Mouse (Mus musculus) cerebellum, adult 2 months (tissue): ENCODE results near the gene Nmi. TPM values are rescaled to one million over a fixed set of nuclear protein-coding genes. Genes with fewer than 3 reads are reported as not detected.

Source experiments
- DNase-seq, 2 experiments: peaks; one replicate each; pipeline ENCODE4 v3.0.0; 2021
- H3K27ac ChIP-seq: fragments of 200-500 bp; 2 replicates; pipeline ENCODE4 v1.5.1; 2012; ENCODE audit warnings: low read length, control low read depth, inconsistent platforms; ENCODE audit not compliant: insufficient read depth
- H3K27me3 ChIP-seq: fragments of 200-500 bp; 2 replicates; pipeline ENCODE4 v1.6.1; 2012; ENCODE audit warnings: inconsistent platforms, mild to moderate bottlenecking, low read length, moderate library complexity; ENCODE audit not compliant: control insufficient read depth, insufficient read depth
- H3K4me1 ChIP-seq: fragments of 200-500 bp; 2 replicates; pipeline ENCODE4 v1.6.1; 2011; ENCODE audit warnings: low read length; ENCODE audit not compliant: control insufficient read depth, insufficient read depth
- H3K4me3 ChIP-seq: fragments of 200-500 bp; replicated peaks from 2 replicates; pipeline ENCODE3; 2011; ENCODE audit warnings: mild to moderate bottlenecking, low read depth, low read length, control low read depth; ENCODE audit not compliant: insufficient read depth
- CTCF ChIP-seq: fragments of 200-500 bp; IDR thresholded peaks from 2 replicates; pipeline ENCODE4 v1.5.1; 2011; ENCODE audit warnings: low read depth, mild to moderate bottlenecking, control low read depth, low read length, moderate library complexity, borderline replicate concordance; ENCODE audit not compliant: insufficient read depth
- POLR2A ChIP-seq: fragments of 200-500 bp; IDR thresholded peaks from 2 replicates; pipeline ENCODE4 v1.6.1; 2011; ENCODE audit warnings: low read length, control low read depth, borderline replicate concordance; ENCODE audit not compliant: insufficient read depth
- WGBS: fragments of 180-500 bp; shearing (Covaris S2); methylation state at CpG from one replicate; pipeline ENCODE4 v1.1.7; 2018; 5-methylcytosine and 5-hydroxymethylcytosine counted together
- polyA plus RNA-seq: library from polyadenylated mRNA; depleted of rRNA; stranded (reverse); fragments of >200 nt; gene quantifications from 2 replicates; pipeline ENCODE4 v1.2.3, GENCODE M21; 2012

The Nmi gene
- polyA plus RNA-seq, 1 experiment = 6.7 TPM

DNA sequence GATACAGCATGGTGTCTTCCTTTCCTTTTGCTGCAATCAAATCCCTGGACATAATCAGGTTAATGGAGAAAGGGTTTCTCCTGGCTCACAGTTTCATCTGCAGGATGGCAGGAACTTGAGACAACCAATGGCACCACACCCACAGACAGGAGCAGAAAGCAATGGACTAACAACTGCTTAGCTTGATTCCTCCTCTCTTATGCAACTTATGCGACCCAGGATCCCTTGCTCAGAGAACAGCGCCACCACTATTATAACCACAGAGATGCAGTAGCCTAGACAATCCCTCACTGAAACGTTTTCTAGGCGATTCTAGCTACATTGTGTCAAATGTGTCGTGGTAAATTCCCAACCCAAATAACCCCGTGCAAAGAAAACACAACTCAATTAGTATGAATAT lies 36.3 kb downstream of the Nmi start:
- no peak overlapping the region for H3K27ac ChIP-seq
- DNase-seq = no peak
- H3K27me3 ChIP-seq = no peaks in the 10 kb centered on the region
- peaks cover 4% of the 10 kb centered on the region; the same call in 1 of the 2 replicates for H3K4me1 ChIP-seq
- 85% methylated on average over 6 of the region's 6 CpGs for WGBS
- no peak for TF ChIP-seq POLR2A
- TF ChIP-seq CTCF = no peak
- no peak overlapping the region for H3K4me3 ChIP-seq

DNA sequence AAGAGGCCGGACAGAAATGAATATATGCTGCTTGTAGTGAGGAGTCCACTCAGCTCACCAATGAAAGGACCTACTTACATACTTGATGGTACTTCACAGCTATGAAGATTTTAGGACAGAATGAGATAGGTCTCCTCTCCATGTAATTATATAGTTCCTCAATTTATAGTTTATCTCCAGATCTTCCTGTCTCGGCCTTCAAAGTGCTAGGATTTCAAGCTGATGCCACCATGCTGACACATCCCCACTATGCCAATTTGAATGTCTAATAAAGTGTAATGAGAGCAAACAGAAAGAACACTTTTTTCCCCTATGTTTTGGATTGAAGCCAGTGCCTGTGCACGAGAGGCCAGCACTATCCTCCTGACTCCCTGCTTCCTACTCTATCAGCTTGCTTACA lies 36.7 kb downstream of the Nmi start:
- 81% methylated on average over 3 of the region's 3 CpGs for WGBS

DNA sequence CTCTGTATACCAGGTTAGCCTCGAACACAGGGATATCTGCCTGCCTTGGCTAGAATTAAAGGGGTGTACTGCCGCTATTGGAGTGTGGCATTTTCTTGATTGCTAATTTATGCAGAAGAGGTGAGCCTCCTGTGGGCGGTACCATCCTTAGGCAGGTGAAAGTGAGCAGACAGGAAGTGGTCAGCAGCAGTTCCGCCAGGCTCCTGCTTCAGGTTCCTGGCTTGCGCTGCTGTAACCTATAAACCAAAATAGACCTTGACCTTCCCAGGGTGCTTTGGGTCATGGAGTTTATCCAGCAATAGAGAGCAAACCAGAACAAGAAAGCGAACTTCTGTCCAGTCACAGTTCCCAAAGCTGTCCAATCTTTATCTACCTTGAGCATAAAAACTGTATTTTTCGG lies 37.4 kb downstream of the Nmi start:
- no peak overlapping the region for H3K4me3 ChIP-seq
- TF ChIP-seq CTCF = no peak
- TF ChIP-seq POLR2A = no peak
- H3K27me3 ChIP-seq = no peaks in the 10 kb centered on the region

More for the DNA sequence above, 36.7 kb downstream of the Nmi start:
- Histone ChIP-seq H3K4me1 (peaks cover 4% of the 10 kb centered on the region; the same call in 1 of the 2 replicates), H3K27ac (no peak overlapping the region), H3K27me3 (no peaks in the 10 kb centered on the region), H3K4me3 (no peak overlapping the region)
- no peak for DNase-seq
- no peak for TF ChIP-seq POLR2A
- TF ChIP-seq CTCF = no peak

DNA sequence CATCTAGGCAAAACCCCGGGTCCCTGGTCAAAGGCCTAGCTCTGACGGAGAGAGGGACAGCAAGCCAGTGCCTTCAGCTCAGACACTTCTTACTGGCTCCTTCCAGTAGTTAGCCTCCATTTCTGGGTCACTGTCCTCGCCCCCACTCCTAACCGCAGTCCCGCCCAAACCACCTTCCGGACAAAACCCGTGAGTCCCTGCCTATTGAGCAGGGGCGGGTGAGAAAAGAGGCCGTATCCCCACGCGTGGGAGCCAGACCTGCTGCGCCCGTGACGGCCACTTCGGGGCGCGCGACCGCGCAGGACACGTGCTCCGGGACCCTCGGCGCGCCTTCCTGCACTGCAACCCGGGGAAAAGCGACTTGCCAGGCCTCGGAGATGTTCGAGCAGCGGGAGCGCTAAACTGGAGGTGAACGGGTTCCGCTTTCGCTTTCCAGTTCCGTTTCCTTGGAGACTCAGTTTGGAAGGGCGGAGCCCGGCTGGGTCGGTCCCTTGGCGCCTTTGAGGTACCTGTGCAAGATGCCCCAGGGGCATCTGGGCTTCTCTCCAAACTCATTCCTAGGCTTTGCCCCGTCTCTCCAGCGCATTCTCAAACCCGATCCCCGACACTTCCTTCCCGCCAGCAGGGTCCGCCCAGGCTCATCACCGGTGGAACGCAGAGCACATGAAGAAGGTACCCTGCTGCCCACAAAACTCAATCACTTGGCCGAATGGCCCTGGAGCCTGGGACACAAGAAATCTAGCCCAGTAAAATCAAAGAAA lies 38.5 kb downstream of the Nmi start, which contains the start of gene Rbm43:
Rbm43 (minus strand) TSS at position 590 of the 761 bp plus-strand sequence.
- peak; percentile 80 to 85 for DNase-seq
- no peaks in the 10 kb centered on the region for H3K27me3 ChIP-seq
- under 1% methylated on average over 48 of the region's 48 CpGs for WGBS
- peaks cover 4% of the 10 kb centered on the region; the same call in 1 of the 2 replicates for H3K4me1 ChIP-seq
- TF ChIP-seq CTCF (peak; percentile 42; the same call in 1 of the 2 replicates), POLR2A (0 out of 2 replicates have a peak, but pooled peaks have one; percentile 36)
- H3K27ac ChIP-seq = peak within 1 kb of the TSS; percentile 6
- H3K4me3 ChIP-seq = peak within 1 kb of the TSS; percentile 86

More for the DNA sequence above, 37.4 kb downstream of the Nmi start:
- no peak for DNase-seq
- WGBS = 98% methylated on average over 7 of the region's 7 CpGs
- no peak overlapping the region for H3K27ac ChIP-seq
- H3K4me1 ChIP-seq = peaks cover 4% of the 10 kb centered on the region; the same call in 1 of the 2 replicates

DNA sequence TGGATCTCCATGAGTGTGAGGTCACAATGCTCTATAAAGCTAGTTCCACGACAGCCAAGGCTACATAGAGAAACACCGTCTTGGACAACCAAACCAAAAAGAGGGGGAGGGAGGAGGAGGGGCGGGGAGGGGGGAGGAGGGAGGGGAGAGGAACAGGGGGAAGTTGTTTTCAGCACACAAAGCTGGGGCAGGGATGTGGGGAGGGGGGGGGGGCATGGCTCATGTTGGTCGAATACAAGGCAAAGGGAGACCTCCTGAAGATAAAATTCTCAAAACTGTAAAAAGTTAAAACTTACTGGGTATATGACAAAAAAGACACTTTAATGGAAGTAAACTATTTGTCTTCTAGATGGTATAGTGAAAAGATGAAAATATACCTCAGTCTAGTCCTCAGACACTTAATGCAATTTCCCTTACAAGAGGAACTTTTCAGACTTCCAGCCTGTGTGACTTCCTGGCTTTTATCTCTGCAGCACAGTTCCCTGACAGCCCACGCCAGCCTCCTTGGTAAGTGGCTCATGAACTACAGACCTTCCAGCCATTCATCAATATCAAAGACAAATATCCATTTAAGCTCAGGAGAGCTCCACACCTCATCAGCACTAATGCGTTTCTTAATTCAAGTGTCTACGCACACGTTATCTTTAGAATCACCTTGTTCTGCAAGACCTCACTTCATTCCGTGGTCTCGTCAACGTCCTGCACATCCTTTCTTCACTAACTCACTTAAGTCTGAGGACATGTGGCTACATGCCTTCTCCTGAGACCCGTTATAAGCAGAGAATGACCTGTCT lies 39.8 kb downstream of the Nmi start:
- no peak for TF ChIP-seq CTCF
- TF ChIP-seq POLR2A = no peak
- 77% methylated on average over 12 of the region's 12 CpGs for WGBS
- Histone ChIP-seq H3K27me3 (no peaks in the 10 kb centered on the region), H3K27ac (no peak overlapping the region), H3K4me3 (peak overlapping the region; percentile 17), H3K4me1 (peaks cover 4% of the 10 kb centered on the region; the same call in 1 of the 2 replicates)
- DNase-seq = peak in 1 of 2 experiments; percentile 17

DNA sequence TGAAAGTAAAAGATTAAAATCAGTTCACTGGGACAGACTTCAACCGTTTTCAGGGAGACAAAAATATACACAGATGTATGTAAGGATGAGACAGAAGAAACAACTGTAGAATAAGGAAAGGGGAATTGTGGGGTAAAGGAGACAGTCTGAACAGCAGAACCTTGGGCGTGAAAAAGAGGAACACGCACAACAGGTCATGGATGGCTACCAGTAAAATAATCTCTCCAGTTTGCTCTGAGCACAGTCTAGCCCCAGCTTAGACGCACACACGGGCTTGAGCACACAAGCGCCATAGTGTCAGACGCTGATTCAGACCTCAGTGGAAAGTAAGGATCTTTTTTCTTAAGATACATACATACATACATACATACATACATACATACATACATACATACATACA lies 42.1 kb downstream of the Nmi start:
- WGBS = 93% methylated on average over 7 of the region's 7 CpGs
- no peak for DNase-seq
- Histone ChIP-seq H3K27me3 (no peaks in the 10 kb centered on the region), H3K4me1 (peaks cover 4% of the 10 kb centered on the region; the same call in 1 of the 2 replicates), H3K27ac (no peak overlapping the region), H3K4me3 (no peak overlapping the region)
- TF ChIP-seq POLR2A (no peak), CTCF (no peak)

DNA sequence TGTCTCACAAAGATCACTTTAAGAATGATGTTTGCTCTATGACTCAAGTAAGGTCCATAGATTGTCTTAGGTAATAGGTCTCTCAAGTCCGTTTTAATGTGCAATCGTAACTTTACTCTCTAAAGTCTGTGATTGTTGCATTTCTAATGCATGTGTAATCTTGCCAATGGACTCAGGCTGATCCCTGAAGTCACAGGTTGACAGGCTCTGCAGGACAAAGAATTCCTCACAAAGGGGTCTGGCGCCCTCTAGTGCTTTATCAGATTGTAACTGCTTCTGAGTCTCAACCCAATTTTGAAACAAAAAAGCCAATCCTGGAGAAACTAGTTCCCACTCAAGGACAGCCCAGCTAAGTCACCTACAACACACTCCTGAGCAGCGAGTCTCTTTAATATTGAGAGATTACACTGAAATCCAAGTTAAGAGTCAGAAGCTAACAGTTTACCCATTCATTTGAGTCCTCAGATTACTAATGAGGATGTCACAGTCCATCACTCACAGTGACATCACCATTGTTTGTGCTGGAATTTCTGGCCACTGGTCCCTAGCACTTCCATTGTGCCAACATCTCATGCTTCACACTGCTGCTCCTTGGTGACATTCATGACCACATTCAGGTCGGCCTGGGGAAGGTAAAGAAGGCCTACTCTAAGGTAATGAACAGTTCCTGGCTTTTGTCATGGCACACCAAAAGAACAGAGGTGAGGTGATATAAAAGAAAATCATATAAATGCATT lies 58.2 kb downstream of the Nmi start:
- 8% methylated on average over 5 of the region's 5 CpGs for WGBS
- Histone ChIP-seq H3K27me3 (no peaks in the 10 kb centered on the region), H3K27ac (no peak overlapping the region), H3K4me3 (no peak overlapping the region), H3K4me1 (no peaks in the 10 kb centered on the region)
- TF ChIP-seq CTCF (peak; percentile 82), POLR2A (no peak)
- peak; percentile 73 to 75 for DNase-seq
